Mouse (Mus musculus): ENCODE measurements at regions not wholly inside any gene's neighbourhood (a gene's known extent, or its start where the extent isn't known, plus 50 kb on each side); places are given as distances from the start of the nearest gene placed in this dataset.
A peak's percentile ranks its signal among the peaks of the same experiment; 100 is the strongest.

DNA sequence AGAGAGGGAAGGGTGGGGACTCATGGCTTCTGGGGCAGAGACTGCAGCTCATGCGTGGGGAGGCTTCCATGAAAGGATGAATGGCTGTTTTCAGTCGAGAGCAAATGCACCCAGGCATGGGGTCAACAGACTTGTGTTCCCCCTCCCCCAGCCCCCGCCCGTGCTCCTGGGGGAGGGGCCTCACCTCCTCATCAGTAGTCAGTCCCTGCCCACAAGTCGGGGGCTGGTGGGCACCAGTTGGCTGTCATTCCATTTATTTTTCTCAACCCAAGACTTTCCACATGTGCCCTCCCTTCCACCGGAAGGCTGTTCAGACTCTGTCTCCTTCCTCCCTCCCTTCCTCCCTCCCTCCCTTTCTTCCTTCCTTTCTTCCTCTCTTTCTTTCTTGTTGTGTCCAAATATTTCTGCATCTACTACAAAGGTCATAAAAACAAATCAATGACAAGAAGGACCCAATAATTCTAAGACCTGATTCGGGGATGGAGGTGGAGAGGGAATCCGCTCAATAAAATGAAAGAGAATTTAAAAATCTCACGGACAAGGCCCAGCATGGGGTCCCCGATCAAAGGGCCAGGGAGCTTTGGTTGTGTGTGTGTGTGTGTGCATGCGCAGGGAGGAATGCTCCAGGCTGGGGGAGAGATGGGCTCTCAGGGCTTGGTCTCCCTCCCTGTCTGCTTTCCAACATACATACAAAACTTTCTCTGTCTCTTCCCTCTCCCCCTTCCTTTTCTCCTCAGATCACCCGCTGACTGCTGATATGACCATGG is 57.7 kb downstream of the Rpl14 start:
- ATAC-seq (ENCODE audit: extremely low read depth, insufficient number of reproducible peaks, low FRiP score, poor library complexity, severe bottlenecking) = no peak

DNA sequence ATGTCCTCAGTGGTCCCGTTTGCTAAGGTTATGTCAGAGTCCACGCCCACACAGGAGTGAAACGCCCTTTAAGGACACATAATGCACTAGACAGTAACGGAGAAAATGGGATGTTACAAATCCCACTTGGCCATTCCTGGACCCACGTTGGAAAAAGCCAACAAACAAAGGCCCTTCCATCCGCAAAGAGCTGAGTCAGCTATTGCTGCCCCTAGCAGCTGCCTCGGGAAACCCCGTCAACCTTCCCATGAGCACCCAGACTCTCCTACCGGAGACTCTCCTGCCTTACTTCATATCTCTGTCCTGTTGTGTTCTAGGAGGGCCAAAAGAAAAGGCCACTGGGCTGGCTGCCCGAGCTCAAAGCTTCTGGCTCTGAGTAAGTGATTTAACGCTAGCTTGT is 58.4 kb downstream of the Rpl14 start:
- ATAC-seq (ENCODE audit: extremely low read depth, insufficient number of reproducible peaks, low FRiP score, poor library complexity, severe bottlenecking) = no peak

DNA sequence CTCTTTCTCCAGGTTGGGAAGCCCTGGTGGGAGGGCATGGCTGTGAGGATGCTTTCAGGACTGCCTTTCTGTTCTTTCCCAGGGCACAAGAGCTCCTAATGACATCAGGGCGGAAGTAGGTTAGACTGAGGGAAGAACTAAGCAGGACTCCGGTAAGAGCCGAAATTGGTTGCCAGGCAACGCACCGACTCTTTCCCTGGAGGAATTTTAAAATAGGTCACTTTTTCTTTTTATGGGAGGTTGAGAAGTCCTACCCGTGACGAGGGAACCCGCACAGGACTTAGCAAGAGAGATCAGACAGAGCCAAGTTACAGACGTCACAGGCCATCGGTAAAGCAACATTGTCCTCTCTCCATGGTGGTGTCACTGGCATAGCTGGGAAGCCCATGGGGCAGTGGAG is 61.6 kb downstream of the Rpl14 start:
- no peak for ATAC-seq (ENCODE audit: extremely low read depth, insufficient number of reproducible peaks, low FRiP score, poor library complexity, severe bottlenecking)

DNA sequence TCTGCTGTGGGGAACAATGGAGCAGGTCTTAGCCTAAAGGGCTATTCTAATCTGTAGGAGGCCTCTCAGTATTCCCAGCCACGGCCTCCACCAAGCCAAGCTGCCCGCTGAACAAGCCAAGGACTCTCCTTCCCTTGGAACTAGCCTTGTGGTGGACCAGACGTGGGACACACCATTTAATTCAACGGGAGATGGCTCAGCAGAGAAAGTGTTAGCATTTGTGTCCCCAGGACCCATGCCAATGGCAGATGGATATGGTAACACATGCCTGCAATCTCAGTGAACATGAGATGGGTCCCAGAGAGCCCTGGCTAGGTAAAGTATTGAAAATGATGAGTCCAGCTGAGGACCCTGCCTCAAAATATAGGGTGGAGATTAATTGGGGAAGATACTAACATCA is 71.4 kb downstream of the Rpl14 start:
- ATAC-seq (ENCODE audit: extremely low read depth, insufficient number of reproducible peaks, low FRiP score, poor library complexity, severe bottlenecking) = no peak

DNA sequence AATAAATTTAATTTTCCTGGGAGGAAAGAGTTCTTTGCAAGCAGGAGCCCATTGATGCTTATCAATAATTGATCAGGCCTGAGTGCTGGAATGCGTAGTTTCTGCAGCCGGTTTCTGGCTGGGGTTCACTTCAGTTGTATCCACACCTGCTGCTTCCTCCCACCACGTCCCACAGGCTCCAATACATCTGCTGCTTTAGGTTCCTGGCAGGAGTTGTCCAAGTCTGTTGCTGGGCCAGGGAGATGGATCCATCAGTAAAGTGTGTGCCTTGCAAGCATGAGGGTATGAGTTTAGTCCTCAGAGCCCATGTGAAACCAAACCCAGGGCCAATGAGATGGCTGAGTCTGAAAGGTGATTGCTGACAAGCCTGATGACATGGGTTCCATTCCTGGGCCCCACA is 72.1 kb downstream of the Rpl14 start:
- ATAC-seq (ENCODE audit: extremely low read depth, insufficient number of reproducible peaks, low FRiP score, poor library complexity, severe bottlenecking) = no peak

DNA sequence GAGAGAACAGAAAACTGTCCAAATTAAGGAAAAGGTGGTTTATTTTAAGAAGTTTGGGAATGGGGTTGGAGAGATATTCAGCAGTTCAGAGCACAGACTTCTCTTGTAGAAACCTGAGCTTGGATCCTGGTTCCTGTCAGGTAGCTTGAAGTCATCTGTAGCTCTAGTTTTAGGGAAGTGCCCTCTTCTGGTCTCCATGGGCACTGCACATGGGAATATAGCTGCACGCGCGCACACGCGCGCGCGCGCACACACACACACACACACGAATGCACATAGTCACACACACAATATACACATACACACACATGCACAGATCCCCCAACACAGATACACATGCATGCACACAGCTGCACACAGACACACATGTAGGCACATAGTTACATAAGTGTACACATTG is 74.5 kb downstream of the Rpl14 start:
- ATAC-seq (ENCODE audit: extremely low read depth, insufficient number of reproducible peaks, low FRiP score, poor library complexity, severe bottlenecking) = no peak

DNA sequence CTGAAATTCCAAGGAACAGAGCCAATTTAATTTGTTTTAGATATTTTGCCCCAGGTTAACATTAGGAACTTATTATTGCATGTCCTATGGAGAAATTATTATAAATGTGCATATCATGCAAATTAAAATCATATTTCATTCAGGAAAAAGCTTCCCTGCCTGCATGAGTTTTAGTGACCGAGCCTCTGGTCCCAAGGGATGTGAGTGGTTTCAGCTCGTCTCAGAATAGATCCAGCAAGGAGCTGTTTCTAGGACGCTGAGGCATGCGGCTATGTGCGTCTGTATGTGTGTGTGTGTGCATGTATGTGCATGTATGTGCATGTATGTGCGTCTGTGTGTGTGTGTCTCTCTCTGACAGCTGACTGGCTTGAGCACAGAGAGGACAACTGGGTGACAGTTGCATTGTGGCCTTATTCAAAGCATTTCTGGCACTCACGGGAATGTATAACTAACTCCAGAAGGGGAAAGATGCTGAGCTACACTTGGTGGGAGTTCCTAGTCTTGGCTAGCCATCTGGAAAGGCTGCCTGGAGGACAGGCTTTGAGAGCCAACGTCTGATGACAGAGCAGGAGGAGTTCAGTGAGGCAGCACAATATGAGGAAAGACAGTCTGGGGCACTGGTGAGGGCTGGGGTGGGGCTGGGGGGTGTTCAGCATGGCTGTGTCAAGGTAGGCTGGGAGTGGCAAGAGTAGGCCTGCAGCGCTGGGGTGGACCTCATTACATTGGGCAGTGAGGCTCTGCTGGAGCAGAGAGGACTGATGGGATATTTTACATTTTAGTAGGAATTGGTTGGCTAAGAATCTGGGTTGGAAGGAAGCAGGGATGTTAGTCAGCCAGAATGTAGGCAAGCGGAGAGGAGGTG is 75.8 kb downstream of the Rpl14 start:
- no peak for ATAC-seq (ENCODE audit: extremely low read depth, insufficient number of reproducible peaks, low FRiP score, poor library complexity, severe bottlenecking)

DNA sequence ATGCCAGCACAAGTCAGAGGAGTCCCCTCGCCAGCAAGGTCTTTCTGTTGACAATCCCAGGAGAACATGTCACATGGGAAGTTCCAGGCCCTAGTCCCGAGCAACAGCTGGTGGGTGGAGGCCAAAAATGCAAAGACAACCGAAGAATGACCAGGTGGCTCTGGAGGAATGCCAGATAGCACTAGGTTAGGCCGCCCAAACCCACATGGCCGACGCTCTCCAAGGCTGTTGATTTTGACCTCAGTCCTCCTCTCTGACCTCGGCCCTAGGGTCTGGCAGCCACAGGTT is 76.4 kb downstream of the Rpl14 start:
- no peak for ATAC-seq (ENCODE audit: extremely low read depth, insufficient number of reproducible peaks, low FRiP score, poor library complexity, severe bottlenecking)

DNA sequence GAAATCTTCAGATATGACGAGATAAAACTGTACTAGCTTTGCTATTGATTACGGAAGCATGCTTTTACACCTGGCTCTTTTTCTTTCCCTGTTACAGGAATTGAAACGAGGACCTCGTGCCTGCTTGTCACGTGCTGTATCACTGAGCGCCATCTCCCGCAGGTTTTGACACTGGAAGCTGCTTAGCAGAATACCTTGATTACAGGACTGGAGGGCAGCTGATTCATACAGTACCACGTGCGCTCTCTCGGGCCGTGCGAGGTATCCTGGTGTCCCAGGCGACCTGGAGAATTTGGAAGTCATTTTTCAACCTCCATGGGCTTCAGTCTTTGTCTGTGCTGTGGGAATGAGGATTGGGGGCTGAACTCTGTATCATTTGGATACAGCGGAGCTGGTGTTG is 81.5 kb downstream of the Rpl14 start:
- no peak for ATAC-seq (ENCODE audit: extremely low read depth, insufficient number of reproducible peaks, low FRiP score, poor library complexity, severe bottlenecking)

DNA sequence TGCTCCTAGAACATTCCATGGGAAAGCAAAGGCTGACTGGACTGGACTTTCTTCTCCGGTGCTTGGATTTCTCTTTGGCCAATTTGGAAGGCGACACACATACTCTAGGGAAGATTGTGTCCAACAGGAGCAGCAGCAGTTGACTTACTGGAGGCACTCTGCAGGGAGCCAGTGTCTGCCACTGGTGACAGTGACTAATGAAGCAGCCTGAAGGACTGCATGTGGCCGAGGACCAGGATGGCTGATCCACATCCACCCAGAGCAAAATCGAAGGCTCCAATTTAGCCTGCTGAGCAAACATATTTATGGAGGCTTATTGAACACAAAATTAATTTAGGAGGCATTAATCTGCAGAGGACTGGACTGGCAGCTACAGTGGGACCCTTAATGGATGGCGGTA is 81.9 kb downstream of the Rpl14 start:
- no peak for ATAC-seq (ENCODE audit: extremely low read depth, insufficient number of reproducible peaks, low FRiP score, poor library complexity, severe bottlenecking)

DNA sequence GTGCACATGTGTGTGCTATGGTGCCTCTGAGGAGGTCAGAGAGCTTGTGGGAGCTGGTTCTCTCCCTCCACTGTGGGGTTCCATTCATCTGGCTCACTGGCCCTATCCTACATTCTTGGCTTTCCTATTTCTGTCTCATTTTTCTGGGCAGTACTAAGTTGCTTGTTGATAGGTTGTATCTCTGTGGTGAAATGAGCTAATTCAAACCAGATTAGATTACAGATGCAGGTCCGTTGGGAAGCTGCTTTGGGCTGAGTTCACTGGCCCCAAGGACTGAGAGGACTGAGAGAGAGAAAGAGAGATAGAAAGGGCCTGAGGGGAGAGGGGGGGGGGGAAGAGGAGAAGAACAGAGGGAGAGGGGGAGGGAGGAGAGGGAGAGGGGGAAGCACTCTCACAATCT is 83.5 kb downstream of the Rpl14 start:
- ATAC-seq (ENCODE audit: extremely low read depth, insufficient number of reproducible peaks, low FRiP score, poor library complexity, severe bottlenecking) = no peak

DNA sequence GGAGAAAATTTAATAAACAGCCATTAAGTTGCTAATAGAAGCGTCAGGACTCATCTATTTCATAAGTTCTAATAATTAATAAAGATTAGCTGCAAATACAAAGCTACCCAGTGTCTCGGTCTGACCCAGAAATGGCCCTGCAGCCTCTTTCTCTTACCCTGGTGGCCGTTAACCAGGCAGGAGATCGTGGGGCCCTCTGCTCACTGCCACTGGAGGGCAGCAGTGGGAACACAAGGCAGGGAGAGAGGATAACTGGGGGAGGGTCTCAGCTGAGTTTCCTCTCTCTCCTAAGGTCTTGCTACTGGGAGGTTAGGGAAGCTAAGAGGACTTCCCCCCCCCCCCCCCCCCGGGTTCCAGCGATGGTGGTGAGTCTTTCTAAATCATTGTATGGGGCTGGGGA is 85.7 kb downstream of the Rpl14 start:
- ATAC-seq (ENCODE audit: extremely low read depth, insufficient number of reproducible peaks, low FRiP score, poor library complexity, severe bottlenecking) = no peak

DNA sequence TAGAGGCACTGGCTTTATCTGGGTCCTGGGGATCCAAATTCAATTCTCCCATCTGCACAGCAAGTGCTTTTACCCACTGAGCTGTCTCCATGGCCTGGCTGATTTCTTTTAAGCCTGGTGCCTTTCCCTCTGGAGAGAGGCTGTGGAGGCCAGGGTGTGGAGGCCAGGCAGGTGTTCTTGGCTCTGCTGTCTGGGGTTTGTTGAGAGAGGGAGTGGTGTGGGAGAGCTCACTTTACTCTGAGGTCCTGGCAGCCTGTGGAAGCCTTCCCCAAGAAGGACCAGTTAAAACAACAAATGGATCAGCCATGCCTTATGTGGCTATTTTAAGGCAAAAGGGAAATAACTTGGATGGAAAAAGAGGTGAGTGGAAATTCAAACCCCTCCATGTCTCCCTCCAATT is 86.5 kb downstream of the Rpl14 start:
- no peak for ATAC-seq (ENCODE audit: extremely low read depth, insufficient number of reproducible peaks, low FRiP score, poor library complexity, severe bottlenecking)

DNA sequence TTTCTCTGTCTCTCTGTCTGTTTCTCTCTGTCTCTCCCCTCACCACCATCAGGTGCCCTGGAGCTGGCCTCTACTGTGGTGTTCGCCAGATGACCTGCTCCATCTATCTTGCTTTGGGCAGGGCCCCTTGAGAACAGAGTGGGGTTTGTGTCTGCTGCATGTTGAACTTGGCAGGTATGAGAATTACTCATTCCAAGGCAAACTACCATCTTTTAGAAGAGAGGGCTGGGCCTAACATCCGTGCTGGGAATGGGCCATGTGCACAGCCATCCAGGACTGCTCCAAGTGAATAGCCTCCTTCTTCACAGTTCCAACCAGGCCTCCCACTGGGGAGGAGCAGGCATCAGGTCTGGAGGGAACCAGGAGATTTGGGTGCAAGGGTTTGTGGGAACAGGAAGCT is 87.3 kb downstream of the Rpl14 start:
- no peak for ATAC-seq (ENCODE audit: extremely low read depth, insufficient number of reproducible peaks, low FRiP score, poor library complexity, severe bottlenecking)

DNA sequence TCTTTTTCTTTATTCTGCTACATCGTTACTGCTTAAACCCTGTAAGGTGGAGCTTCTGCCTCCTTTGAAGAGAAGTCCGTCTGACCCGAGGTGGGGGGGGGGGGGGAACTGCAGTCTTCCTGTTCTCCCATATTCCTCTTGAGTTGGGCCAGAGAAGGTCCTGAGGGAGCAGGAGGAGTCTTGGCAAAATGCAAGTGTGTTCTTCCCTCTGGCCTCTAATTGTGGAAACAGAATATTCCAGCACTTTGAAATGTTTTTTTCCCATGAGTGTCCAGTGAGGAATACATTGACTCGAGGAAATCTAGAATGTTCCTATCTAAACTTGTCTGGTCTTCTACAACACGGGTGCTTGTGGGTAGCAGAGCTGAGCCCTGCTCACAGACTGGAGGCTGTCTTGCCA is 90.0 kb downstream of the Rpl14 start:
- ATAC-seq (ENCODE audit: extremely low read depth, insufficient number of reproducible peaks, low FRiP score, poor library complexity, severe bottlenecking) = no peak

DNA sequence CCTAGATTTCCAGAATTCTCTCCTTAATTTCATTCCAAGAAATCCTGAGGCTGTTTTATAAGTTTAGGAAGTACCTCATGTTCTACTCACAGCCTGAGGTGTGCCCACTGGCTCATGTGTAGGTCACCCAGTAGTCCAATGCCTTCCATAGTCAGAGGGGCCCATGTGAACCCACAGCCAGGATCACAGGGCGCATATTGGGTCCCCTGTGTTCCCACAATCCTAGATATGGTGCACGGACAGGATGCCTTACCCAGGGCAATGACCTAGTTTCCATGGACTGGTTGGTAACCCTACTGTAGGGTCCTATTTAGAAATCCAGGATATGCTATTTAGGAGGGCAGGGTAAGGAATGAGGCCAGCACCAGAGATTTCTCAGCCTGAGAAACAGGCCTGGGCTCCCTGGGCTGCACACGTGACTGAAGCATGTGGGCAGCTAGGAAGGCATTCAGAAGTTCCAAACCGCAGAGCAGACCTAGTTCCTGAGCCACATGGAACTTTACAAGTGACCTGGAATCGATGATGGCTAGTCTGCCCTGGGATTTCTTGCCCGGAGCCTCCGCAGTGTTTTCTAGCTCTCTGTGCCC is 90.5 kb downstream of the Rpl14 start:
- no peak for ATAC-seq (ENCODE audit: extremely low read depth, insufficient number of reproducible peaks, low FRiP score, poor library complexity, severe bottlenecking)

DNA sequence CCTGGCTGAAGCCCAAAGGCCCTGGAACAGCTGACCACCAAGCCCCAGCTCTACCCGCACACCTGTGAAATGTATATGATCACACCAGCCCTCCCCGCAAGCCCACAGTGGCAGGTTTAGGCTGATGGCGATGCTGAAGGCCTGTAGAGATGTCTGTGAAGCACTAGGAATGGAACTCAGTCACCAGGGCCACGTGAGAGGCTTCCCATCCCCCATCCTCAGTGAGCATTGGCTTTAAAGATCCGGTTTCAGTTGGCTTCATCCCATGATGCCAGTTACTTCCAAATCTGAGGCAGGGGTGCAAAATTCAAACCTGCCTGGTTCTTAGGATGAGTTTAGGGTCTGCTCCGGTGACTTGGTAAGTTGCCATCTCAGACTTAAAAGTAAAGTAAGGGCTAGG is 91.9 kb downstream of the Rpl14 start:
- ATAC-seq (ENCODE audit: extremely low read depth, insufficient number of reproducible peaks, low FRiP score, poor library complexity, severe bottlenecking) = no peak

DNA sequence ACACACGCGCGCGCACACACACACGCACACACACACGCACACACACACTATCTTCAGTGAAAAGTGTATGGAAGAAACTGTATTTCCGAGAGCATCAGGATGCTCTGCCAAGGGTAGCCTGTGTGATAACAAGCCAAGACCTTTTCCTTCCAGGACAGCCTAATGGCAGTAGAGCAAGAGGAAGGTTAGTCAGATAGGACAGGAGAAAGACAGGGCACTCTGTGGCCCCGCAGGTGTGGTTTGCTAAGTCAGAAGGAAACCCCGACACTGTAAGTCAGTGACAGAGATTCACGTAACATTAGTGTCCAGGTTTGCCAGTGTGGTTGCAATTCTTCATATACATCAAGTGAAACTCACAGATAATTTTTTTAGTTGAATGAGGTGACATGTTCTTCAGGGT is 92.8 kb downstream of the Rpl14 start:
- ATAC-seq (ENCODE audit: extremely low read depth, insufficient number of reproducible peaks, low FRiP score, poor library complexity, severe bottlenecking) = no peak

DNA sequence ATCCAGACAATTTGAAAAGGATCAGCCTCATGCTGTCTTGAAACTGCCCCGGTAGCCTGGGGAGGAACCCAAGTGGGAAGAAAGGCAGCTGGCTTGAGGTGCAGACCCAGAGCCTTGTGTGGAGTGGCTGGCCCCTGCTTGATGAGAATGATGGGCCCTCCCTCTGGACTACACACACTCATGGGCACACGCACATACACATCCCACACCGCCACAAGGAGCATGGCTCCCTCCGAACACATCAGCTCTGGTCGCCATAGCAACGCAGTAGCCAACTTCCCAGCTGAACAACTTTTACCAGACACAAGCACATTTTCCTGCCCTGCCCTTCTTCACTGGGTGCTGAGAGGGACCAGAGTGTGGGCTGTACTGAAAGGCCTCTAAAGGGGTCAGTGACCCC is 101.2 kb downstream of the Rpl14 start:
- ATAC-seq (ENCODE audit: extremely low read depth, insufficient number of reproducible peaks, low FRiP score, poor library complexity, severe bottlenecking) = no peak

DNA sequence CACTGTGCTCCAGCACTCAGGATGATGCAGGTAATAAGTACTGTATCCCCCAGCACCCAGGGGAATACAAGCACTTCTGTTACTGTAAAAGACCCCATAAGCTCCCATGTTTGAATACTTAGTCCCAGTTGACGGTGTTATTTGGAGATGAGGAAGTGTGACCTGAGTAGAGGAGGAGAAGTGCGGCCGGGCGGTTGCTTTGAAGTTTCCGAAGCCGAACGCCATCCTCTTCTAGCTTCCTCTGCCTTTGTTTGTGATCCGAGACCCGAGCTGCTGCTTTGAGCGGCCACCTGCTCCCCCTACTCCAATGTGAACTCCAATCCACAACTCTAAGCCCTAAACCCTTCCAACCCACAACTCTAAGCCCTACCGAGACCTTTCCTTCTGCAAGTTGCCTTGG is 103.6 kb downstream of the Rpl14 start:
- 0 out of 2 replicates have a peak, but pooled peaks have one; percentile 18 for ATAC-seq (ENCODE audit: extremely low read depth, insufficient number of reproducible peaks, low FRiP score, poor library complexity, severe bottlenecking)

Data from neutrophil, adult 5-6 weeks (primary cell).